Mouse (Mus musculus) embryonic fibroblast, embryonic 13.5 days (primary cell): Measurements from ENCODE around the gene Samd4b.

Experiments used
- CTCF ChIP-seq: IDR thresholded peaks from 2 replicates; pipeline ENCODE4 v1.5.1; 2011; ENCODE audit warnings: mild to moderate bottlenecking, control low read depth, low read length, moderate library complexity, borderline replicate concordance; ENCODE audit not compliant: insufficient read depth
- POLR2A ChIP-seq: IDR thresholded peaks from 2 replicates; pipeline ENCODE4 v1.6.1; 2011; ENCODE audit warnings: low read depth, mild to moderate bottlenecking, control low read depth, low read length, moderate library complexity

DNA sequence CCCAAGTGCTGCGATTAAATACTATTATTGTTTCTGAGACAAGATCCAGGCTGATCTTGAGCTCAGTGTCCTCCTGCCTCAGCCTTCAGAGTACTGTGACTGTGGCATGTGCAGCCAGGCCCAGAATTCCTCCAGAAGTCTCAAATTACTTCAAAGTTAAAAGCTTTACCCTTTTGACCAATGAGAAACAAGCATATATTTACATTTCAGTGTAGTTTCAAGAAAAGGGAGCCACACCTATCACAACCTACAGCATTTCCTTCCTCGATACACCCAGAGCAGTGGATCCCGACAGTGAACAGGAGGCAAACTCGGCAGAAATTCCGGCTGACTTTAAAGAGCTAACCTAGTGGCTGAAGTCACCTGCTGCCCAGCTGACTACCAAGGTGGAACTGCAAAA lies 26.8 kb upstream of the Samd4b start:
- no peak for TF ChIP-seq POLR2A
- no peak for TF ChIP-seq CTCF
